Mouse (Mus musculus): ENCODE results near the gene Cdk19. TPM values are rescaled to one million over a fixed set of nuclear protein-coding genes. Genes with fewer than 3 reads are reported as not detected.
"Not testable (repeated sequence)": the region's sequence is repeated elsewhere in the genome, so short reads cannot be mapped to it uniquely, and the experiment has no call there.

Cdk19 gene
- polyA plus RNA-seq, 1 experiment from 2014 or later, result 9.6 TPM

DNA sequence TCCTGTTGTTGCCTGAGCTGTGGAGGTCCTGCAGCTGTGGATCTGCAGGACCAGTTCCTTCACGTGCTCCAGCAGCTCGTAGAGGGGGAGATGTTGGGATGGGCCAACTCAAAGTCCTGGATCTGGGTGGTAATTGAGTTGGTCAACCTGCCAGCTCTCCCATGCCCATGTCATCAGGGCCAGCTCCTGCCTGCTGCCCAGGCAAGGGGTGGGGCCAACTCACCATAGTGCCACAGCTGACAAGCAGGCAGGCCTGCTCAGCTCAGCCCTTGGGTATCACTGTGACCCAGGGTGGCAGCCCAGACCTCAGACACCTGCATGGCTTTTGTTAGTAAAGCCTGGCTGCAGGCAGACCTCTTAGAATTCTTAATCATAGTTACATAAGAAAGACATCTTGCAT, 81.3 kb downstream of the Cdk19 start:
- Histone ChIP-seq H3K9ac (ENCODE audit: low read depth, low read length) (no peak overlapping the region), H3K36me3 (ENCODE audit: control insufficient read depth, insufficient read depth, low read length) (no peaks in the 10 kb centered on the region), H3K4me3 (ENCODE audit: low read depth, low read length) (no peak overlapping the region), H3K4me1 (ENCODE audit: control insufficient read depth, insufficient read depth, low read length) (peaks cover 14% of the 10 kb centered on the region), H3K27me3 (replicated peaks; ENCODE audit: control insufficient read depth, insufficient read depth, low read length) (no peaks in the 10 kb centered on the region), H3K9me3 (ENCODE audit: control insufficient read depth, low read length) (no peaks in the 10 kb centered on the region), H3K4me2 (ENCODE audit: low read depth, low read length) (no peak overlapping the region), H3K27ac (replicated peaks; ENCODE audit: low read depth, low read length) (no peak overlapping the region)
- 87% methylated on average over 2 of the region's 2 CpGs for WGBS
- 0 out of 2 replicates have a peak, but pooled peaks have one; percentile 30 for ATAC-seq (ENCODE audit: low read depth)
- DNase-seq (ENCODE audit: low spot score), result no peak

DNA sequence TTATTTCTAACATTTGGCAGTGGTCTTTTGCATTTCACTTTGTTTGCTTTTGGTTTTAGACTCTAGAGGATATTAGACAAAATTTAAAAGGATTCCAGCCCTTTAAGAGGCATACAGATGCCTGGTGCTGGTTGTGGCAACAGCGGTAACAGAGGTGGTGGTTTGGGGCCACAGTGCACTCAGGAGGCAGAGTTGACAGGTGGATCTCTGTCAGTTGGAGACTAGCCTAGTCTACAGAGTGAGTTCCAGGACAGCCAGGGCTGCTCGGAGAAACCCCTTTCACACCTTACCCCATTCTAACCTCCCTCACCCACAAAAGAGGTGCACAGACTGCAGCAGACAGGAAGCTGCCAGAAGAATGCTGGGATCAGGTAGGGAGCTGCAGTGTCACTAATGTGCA, 82.4 kb downstream of the Cdk19 start:
- WGBS, result 82% methylated on average over 2 of the region's 2 CpGs
- no peak for ATAC-seq (ENCODE audit: low read depth)

DNA sequence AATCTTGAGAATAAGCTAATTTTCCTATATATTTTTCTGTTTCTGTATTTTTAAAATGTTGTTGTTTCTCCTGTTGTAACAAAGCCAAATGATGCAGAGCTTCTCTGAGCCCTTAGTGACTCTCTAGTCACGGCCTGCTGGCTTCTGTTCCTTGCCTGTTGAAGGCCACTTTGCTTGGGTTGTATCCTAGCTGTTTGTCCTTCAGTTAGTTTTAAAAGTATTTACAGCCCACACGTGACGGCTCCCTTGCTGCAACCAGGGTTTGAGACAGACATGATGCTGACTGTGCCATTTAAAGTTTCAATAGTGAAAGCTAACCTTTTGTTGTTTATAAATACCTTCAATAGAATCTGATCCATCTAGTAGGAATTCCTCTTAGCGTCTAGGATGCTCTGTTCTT, 83.3 kb downstream of the Cdk19 start:
- H3K4me3 ChIP-seq (ENCODE audit: low read depth, low read length), result no peak overlapping the region
- no peaks in the 10 kb centered on the region for H3K9me3 ChIP-seq (ENCODE audit: control insufficient read depth, low read length)
- H3K27me3 ChIP-seq (replicated peaks; ENCODE audit: control insufficient read depth, insufficient read depth, low read length), result no peaks in the 10 kb centered on the region
- H3K9ac ChIP-seq (ENCODE audit: low read depth, low read length), result no peak overlapping the region
- 56% methylated on average over 4 of the region's 4 CpGs for WGBS
- peaks cover 8% of the 10 kb centered on the region for H3K4me1 ChIP-seq (ENCODE audit: control insufficient read depth, insufficient read depth, low read length)
- no peak overlapping the region for H3K4me2 ChIP-seq (ENCODE audit: low read depth, low read length)
- H3K27ac ChIP-seq (replicated peaks; ENCODE audit: low read depth, low read length), result no peak overlapping the region
- ATAC-seq (ENCODE audit: low read depth) (no peak), DNase-seq (ENCODE audit: low spot score) (no peak)
- H3K36me3 ChIP-seq (ENCODE audit: control insufficient read depth, insufficient read depth, low read length), result no peaks in the 10 kb centered on the region

More for the DNA sequence above, 82.4 kb downstream of the Cdk19 start:
- H3K27me3 ChIP-seq (replicated peaks; ENCODE audit: control insufficient read depth, insufficient read depth, low read length), result no peaks in the 10 kb centered on the region
- no peak overlapping the region for H3K4me2 ChIP-seq (ENCODE audit: low read depth, low read length)
- peaks cover 14% of the 10 kb centered on the region for H3K4me1 ChIP-seq (ENCODE audit: control insufficient read depth, insufficient read depth, low read length)
- H3K4me3 ChIP-seq (ENCODE audit: low read depth, low read length), result no peak overlapping the region
- no peak overlapping the region for H3K9ac ChIP-seq (ENCODE audit: low read depth, low read length)
- no peaks in the 10 kb centered on the region for H3K36me3 ChIP-seq (ENCODE audit: control insufficient read depth, insufficient read depth, low read length)
- H3K9me3 ChIP-seq (ENCODE audit: control insufficient read depth, low read length), result no peaks in the 10 kb centered on the region
- DNase-seq (ENCODE audit: low spot score), result no peak
- no peak overlapping the region for H3K27ac ChIP-seq (replicated peaks; ENCODE audit: low read depth, low read length)

DNA sequence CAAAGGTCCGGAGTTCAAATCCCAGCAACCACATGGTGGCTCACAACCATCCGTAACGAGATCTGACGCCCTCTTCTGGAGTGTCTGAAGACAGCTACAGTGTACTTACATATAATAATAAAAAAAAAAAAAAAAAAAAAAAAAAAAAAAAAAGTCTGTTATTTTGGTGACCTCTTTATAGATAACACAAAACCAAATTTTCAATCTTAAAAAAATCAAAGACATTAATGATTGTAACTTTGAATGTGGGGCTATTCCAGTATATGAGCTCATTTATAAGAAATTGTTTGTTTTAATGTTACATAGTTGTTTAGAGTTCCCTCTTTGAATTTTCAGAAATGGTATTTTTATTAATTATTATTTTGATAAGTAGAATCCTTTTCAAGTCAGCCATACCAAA, 85.1 kb downstream of the Cdk19 start:
- not testable (repeated sequence) for ATAC-seq (ENCODE audit: low read depth); H3K4me2 ChIP-seq (ENCODE audit: low read depth, low read length); H3K36me3 ChIP-seq (ENCODE audit: control insufficient read depth, insufficient read depth, low read length); H3K4me1 ChIP-seq (ENCODE audit: control insufficient read depth, insufficient read depth, low read length); H3K27me3 ChIP-seq (replicated peaks; ENCODE audit: control insufficient read depth, insufficient read depth, low read length); H3K27ac ChIP-seq (replicated peaks; ENCODE audit: low read depth, low read length); H3K9me3 ChIP-seq (ENCODE audit: control insufficient read depth, low read length); DNase-seq (ENCODE audit: low spot score); H3K9ac ChIP-seq (ENCODE audit: low read depth, low read length); H3K4me3 ChIP-seq (ENCODE audit: low read depth, low read length)
- 78% methylated on average over 4 of the region's 4 CpGs for WGBS

DNA sequence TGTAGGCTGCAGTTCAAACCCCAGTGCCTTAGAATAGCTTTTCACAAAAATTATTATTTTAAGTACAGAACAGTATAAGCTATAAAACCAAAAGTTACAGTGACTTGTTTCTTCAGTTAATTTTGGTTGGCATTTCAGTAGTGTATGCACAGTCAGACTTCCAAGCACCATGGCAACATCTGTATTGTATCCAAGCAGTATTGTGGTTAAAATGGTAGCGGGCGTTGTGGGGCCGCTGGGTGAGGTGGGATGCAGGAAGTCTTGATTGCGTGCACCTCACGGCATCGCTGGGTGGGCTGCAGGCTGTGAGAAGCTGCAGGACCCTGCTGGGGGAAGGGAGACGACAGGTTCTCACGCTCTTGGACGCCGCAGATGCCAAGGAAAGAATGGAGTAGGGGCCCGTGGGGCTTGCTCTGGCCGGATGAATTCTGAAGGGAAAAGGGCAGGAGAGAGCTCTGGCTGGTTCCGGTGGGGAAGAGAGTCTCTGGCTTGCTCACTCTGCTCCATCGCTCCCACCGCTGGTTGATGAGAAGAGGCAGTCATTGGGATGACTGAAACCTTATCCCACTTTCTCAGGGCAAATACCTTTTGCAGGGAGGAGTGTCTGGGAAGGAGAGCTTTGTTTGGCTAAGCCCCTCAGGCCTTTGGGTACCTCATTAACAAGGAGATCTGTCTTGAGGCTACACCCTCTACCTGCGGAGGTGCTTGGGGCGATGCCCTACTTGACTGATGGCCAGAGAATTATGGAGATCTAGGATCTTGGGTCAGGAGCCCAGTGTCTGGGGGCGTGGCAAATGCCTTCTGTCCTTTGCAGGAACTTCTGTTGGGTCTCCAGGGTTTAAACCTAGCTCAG, 86.1 kb downstream of the Cdk19 start:
- peak; percentile 26 for DNase-seq (ENCODE audit: low spot score)
- H3K9me3 ChIP-seq (ENCODE audit: control insufficient read depth, low read length), result no peaks in the 10 kb centered on the region
- H3K4me2 ChIP-seq (ENCODE audit: low read depth, low read length), result peak overlapping the region; percentile 49
- H3K4me1 ChIP-seq (ENCODE audit: control insufficient read depth, insufficient read depth, low read length), result peaks cover 8% of the 10 kb centered on the region
- H3K27ac ChIP-seq (replicated peaks; ENCODE audit: low read depth, low read length), result no peak overlapping the region
- no peak overlapping the region for H3K9ac ChIP-seq (ENCODE audit: low read depth, low read length)
- 30% methylated on average over 18 of the region's 18 CpGs for WGBS
- H3K27me3 ChIP-seq (replicated peaks; ENCODE audit: control insufficient read depth, insufficient read depth, low read length), result no peaks in the 10 kb centered on the region
- ATAC-seq (ENCODE audit: low read depth), result peak; percentile 41; the same call in 1 of the 2 replicates
- H3K36me3 ChIP-seq (ENCODE audit: control insufficient read depth, insufficient read depth, low read length), result no peaks in the 10 kb centered on the region
- H3K4me3 ChIP-seq (ENCODE audit: low read depth, low read length), result peak overlapping the region; percentile 20

DNA sequence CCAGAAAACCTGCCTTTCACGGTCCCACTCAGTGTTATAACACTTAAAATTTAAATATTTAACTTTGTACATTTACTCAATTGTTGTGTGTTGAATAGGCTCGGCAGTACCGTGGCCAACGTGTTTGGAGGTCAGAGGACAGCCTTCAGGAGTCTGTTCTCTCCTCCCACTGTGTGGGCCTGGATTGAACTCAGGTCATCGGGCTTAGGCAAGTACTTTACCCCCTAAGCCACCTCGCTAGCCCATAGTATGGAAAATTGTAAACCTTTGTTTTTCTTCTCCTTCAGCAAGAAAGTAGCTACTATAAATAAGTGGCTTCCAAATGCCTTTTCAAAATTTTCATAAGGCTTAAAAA, 86.7 kb downstream of the Cdk19 start:
- H3K4me3 ChIP-seq (ENCODE audit: low read depth, low read length), result no peak overlapping the region
- no peak overlapping the region for H3K9ac ChIP-seq (ENCODE audit: low read depth, low read length)
- H3K27me3 ChIP-seq (replicated peaks; ENCODE audit: control insufficient read depth, insufficient read depth, low read length), result no peaks in the 10 kb centered on the region
- no peaks in the 10 kb centered on the region for H3K36me3 ChIP-seq (ENCODE audit: control insufficient read depth, insufficient read depth, low read length)
- no peak for DNase-seq (ENCODE audit: low spot score)
- no peak overlapping the region for H3K4me2 ChIP-seq (ENCODE audit: low read depth, low read length)
- no peaks in the 10 kb centered on the region for H3K9me3 ChIP-seq (ENCODE audit: control insufficient read depth, low read length)
- no peak overlapping the region for H3K27ac ChIP-seq (replicated peaks; ENCODE audit: low read depth, low read length)
- ATAC-seq (ENCODE audit: low read depth), result no peak
- peaks cover 8% of the 10 kb centered on the region for H3K4me1 ChIP-seq (ENCODE audit: control insufficient read depth, insufficient read depth, low read length)
- 61% methylated on average over 6 of the region's 6 CpGs for WGBS

DNA sequence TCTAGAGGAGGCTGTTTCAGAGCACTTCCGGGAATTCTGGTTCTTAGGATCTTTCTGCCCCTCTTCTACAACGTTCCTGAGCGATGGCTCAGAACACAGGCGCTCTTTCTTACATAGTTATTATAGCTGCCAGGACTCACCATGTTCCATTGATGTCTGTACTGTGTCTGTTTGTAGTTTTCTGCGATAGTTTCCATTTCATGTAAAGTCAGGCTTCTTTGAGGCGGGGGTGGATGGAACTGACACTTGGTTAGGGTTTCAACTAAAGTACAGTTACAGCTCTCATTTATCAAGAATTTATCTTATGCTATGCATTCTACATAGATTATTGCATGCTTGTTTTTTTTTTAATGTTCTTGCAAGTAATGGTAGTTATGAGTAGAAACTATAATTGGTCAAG, 89.3 kb downstream of the Cdk19 start:
- ATAC-seq (ENCODE audit: low read depth), result no peak
- Histone ChIP-seq H3K36me3 (ENCODE audit: control insufficient read depth, insufficient read depth, low read length) (no peaks in the 10 kb centered on the region), H3K4me2 (ENCODE audit: low read depth, low read length) (no peak overlapping the region), H3K9me3 (ENCODE audit: control insufficient read depth, low read length) (no peaks in the 10 kb centered on the region), H3K27me3 (replicated peaks; ENCODE audit: control insufficient read depth, insufficient read depth, low read length) (no peaks in the 10 kb centered on the region), H3K27ac (replicated peaks; ENCODE audit: low read depth, low read length) (no peak overlapping the region), H3K4me1 (ENCODE audit: control insufficient read depth, insufficient read depth, low read length) (peaks cover 8% of the 10 kb centered on the region), H3K9ac (ENCODE audit: low read depth, low read length) (no peak overlapping the region), H3K4me3 (ENCODE audit: low read depth, low read length) (no peak overlapping the region)
- 72% methylated on average over 6 of the region's 6 CpGs for WGBS
- DNase-seq (ENCODE audit: low spot score), result no peak

DNA sequence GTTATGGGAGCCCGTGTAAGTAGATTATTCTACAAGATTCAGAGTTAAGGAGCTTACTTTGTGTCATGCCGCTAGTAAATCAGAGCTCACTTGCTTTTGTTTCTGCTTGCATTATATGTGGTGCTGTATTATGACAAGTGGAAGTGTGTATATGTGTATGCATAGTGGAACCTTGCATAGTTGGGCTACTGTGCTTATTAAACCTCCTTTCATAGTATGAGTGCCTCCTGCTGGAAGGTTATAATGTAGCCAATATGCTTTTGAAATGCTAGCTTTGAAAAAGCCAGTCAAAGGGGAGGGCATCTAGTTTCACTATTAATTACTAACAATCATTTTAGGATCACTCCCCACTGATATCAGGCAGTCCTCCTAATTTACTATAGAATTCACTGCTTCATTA, 89.7 kb downstream of the Cdk19 start:
- 84% methylated on average over 2 of the region's 2 CpGs for WGBS

DNA sequence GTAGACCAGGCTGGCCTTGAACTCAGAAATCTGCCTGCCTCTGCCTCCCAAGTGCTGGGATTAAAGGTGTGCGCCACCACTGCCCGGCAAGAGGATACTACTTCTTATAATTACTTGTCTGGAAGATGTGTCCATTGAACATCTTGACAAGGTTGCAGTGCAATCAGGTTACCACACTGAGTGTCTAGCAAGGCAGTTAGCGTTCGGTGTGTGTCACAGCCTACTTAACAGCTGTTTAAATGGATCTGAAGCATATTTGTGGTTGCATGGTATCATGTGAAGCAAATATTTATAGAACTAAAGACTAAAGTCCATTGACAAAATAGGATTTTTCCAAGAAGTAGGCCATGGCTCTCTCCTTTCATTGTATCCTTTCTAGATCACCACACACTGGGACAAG, 90.8 kb downstream of the Cdk19 start:
- no peaks in the 10 kb centered on the region for H3K9me3 ChIP-seq (ENCODE audit: control insufficient read depth, low read length)
- H3K4me2 ChIP-seq (ENCODE audit: low read depth, low read length), result no peak overlapping the region
- ATAC-seq (ENCODE audit: low read depth) (no peak), DNase-seq (ENCODE audit: low spot score) (no peak)
- no peak overlapping the region for H3K27ac ChIP-seq (replicated peaks; ENCODE audit: low read depth, low read length)
- 93% methylated on average over 4 of the region's 4 CpGs for WGBS
- no peak overlapping the region for H3K4me3 ChIP-seq (ENCODE audit: low read depth, low read length)
- H3K4me1 ChIP-seq (ENCODE audit: control insufficient read depth, insufficient read depth, low read length), result peaks cover 8% of the 10 kb centered on the region
- H3K27me3 ChIP-seq (replicated peaks; ENCODE audit: control insufficient read depth, insufficient read depth, low read length), result no peaks in the 10 kb centered on the region
- no peaks in the 10 kb centered on the region for H3K36me3 ChIP-seq (ENCODE audit: control insufficient read depth, insufficient read depth, low read length)
- H3K9ac ChIP-seq (ENCODE audit: low read depth, low read length), result no peak overlapping the region

More for the DNA sequence above, 89.7 kb downstream of the Cdk19 start:
- no peak for ATAC-seq (ENCODE audit: low read depth)
- Histone ChIP-seq H3K4me3 (ENCODE audit: low read depth, low read length) (no peak overlapping the region), H3K4me1 (ENCODE audit: control insufficient read depth, insufficient read depth, low read length) (peaks cover 8% of the 10 kb centered on the region), H3K27ac (replicated peaks; ENCODE audit: low read depth, low read length) (no peak overlapping the region), H3K9ac (ENCODE audit: low read depth, low read length) (no peak overlapping the region), H3K9me3 (ENCODE audit: control insufficient read depth, low read length) (no peaks in the 10 kb centered on the region), H3K4me2 (ENCODE audit: low read depth, low read length) (no peak overlapping the region), H3K36me3 (ENCODE audit: control insufficient read depth, insufficient read depth, low read length) (no peaks in the 10 kb centered on the region), H3K27me3 (replicated peaks; ENCODE audit: control insufficient read depth, insufficient read depth, low read length) (no peaks in the 10 kb centered on the region)
- no peak for DNase-seq (ENCODE audit: low spot score)

Measured in embryonic facial prominence, embryonic 14.5 days (tissue).